Mouse (Mus musculus) spleen, adult 18-20 months (tissue): ENCODE data around the gene Actn1.
"Not testable (repeated sequence)": the region's sequence is repeated elsewhere in the genome, so short reads cannot be mapped to it uniquely, and the experiment has no call there.

Experiments used
- DNase-seq, 2 experiments: peaks; one replicate each; pipeline ENCODE4 v3.0.0; 2022; ENCODE audit warnings: mixed read lengths in 2 of 2

The Actn1 gene

GRCm38 (mm10) chr12:80260056-80260743 is at the start of gene Actn1:
TSS of gene Actn1 (minus strand) at chr12:80260371.
- DNase-seq, result peak; percentile 54 to 55

GRCm38 (mm10) chr12:80307556-80307955 is 47.4 kb upstream of the Actn1 start:
- no peak for DNase-seq

GRCm38 (mm10) chr12:80304518-80304917 is 44.3 kb upstream of the Actn1 start:
- no peak for DNase-seq

GRCm38 (mm10) chr12:80300833-80301456 is 40.8 kb upstream of the Actn1 start:
- DNase-seq, result no peak

- DNase-seq, result no peak
Observed at GRCm38 (mm10) chr12:80298714-80299113, 38.5 kb upstream of the Actn1 start.

- no peak for DNase-seq
Observed at GRCm38 (mm10) chr12:80291895-80292435, 31.8 kb upstream of the Actn1 start.

GRCm38 (mm10) chr12:80290964-80291363 is 30.8 kb upstream of the Actn1 start:
- DNase-seq, result no peak

- DNase-seq, result no peak
Observed at GRCm38 (mm10) chr12:80290483-80290882, 30.3 kb upstream of the Actn1 start.

- no peak for DNase-seq
Observed at GRCm38 (mm10) chr12:80289722-80290121, 29.6 kb upstream of the Actn1 start.

GRCm38 (mm10) chr12:80285890-80286289 is 25.7 kb upstream of the Actn1 start:
- DNase-seq, result no peak

- DNase-seq, result not testable (repeated sequence)
Observed at GRCm38 (mm10) chr12:80284251-80284650, 24.1 kb upstream of the Actn1 start.

GRCm38 (mm10) chr12:80278866-80279265 is 18.7 kb upstream of the Actn1 start:
- DNase-seq, result no peak

GRCm38 (mm10) chr12:80277428-80277827 is 17.3 kb upstream of the Actn1 start:
- DNase-seq, result no peak

GRCm38 (mm10) chr12:80275187-80275820 is 15.1 kb upstream of the Actn1 start:
- DNase-seq, result no peak

- no peak for DNase-seq
Observed at GRCm38 (mm10) chr12:80273020-80273686, 13.0 kb upstream of the Actn1 start.

- DNase-seq, result no peak
Observed at GRCm38 (mm10) chr12:80271806-80272205, 11.6 kb upstream of the Actn1 start.

GRCm38 (mm10) chr12:80270924-80271323 is 10.8 kb upstream of the Actn1 start:
- no peak for DNase-seq

- no peak for DNase-seq
Observed at GRCm38 (mm10) chr12:80269303-80269702, 9.1 kb upstream of the Actn1 start.

GRCm38 (mm10) chr12:80267962-80268361 is 7.8 kb upstream of the Actn1 start:
- no peak for DNase-seq

GRCm38 (mm10) chr12:80264388-80264787 is 4.2 kb upstream of the Actn1 start:
- peak in 1 of 2 experiments; percentile 34 for DNase-seq

GRCm38 (mm10) chr12:80260744-80261695 is 849 bp upstream of the Actn1 start:
- DNase-seq, result peak in 1 of 2 experiments; percentile 7
